ENCODE assay signal across 7 mouse cellular contexts in genomic region chr11:67112851-67113202, GRCm38 (mm10). TPM values are rescaled to one million over a fixed set of nuclear protein-coding genes. Genes with fewer than 3 reads are reported as not detected.
DNase-seq lines count a peak whose midpoint lies in the region.

No protein-coding gene starts in this region.

- intact Hi-C loops in gastrocnemius, postnatal 14 days (cut with DNase I; ENCODE audit: low total_unique reads), result loop anchor here (2.0 to 5.0 kb wide), 2 partner anchors 124 to 238 kb away; partner anchors contain the start of gene Myh4

- DNase-seq in CD4-positive, CD25-positive, alpha-beta regulatory T cell, adult 2 months (ENCODE audit: low read depth, low spot score), result peak; percentile 75
- DNase-seq in Muller cell, postnatal 12 days (ENCODE audit: inconsistent ontology term), result peak; percentile 58
- peak; percentile 51 for DNase-seq in cerebellum, adult 9-11 months
- peak; percentile 65 for DNase-seq in gastrocnemius, postnatal 14 days
- DNase-seq in layer of hippocampus, adult 9-11 months, result peak; percentile 36
- DNase-seq in lung, postnatal 4 days, result peak; percentile 31 to 70
- peak; percentile 67 for DNase-seq in right cerebral cortex, postnatal 25 days

RNA-seq across cellular contexts. Expression of gene Myh3, which starts 34.7 kb away (rescaled TPM):
- 10 to 100 TPM; 33.8 to 49.2 TPM for total RNA-seq in gastrocnemius, postnatal 14 days (2021)

RNA-seq across cellular contexts. Expression of gene Myh2, which starts 58.0 kb away (rescaled TPM):
- total RNA-seq in gastrocnemius, postnatal 14 days (2021), result 1,000 to 10,000 TPM; 1,817 to 1,833 TPM

Comparison
In these comparisons a context has a peak if more than half of its experiments do, and no peak if none do; other contexts are left out.
1. Peak in every context shown above with its lines: DNase-seq.